Mouse (Mus musculus): Measurements from ENCODE around the gene Ldlrad3.

DNA sequence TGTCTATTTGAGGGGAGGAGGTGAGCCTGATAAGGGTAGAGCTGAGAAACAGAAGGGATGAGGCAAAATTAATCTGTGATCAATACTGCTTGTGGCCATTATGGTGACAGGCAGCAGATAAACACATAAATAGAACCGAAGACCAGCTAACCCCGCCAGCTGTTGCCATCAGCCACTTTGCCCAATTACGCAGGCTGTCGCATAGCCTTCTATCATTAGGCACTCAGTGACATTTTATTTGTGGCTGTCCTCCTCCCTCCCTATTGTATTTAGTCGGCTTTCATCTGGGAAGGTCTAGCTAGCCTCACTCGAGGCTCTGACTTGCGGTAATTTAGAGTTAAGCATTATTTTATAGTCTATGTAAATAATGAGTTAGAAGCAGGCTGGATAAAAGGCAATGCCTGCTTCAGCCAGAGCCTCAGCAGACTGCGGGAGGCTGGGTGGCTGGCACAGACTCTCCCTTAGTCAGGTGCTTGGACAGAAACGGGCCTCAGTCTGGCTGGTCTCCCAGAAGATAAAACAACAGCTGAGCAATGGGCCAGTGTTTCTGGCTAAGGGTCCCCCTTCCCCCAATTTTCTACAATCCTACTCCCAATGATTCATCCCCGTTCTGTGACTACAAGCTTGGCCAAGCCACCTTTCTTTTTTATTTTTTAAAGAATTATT is 147.8 kb downstream of the Ldlrad3 start:
- TF ChIP-seq CTCF (IDR thresholded peaks at IDR 0.05) (no peak), EP300 (IDR thresholded peaks at IDR 0.05; ENCODE audit: insufficient read depth, low read depth, low read length) (no peak), POLR2A (IDR thresholded peaks at IDR 0.05; ENCODE audit: insufficient read depth, low read depth, low read length) (no peak)
